Mouse (Mus musculus) A20 (cell line): ENCODE results near the gene Prtg.

ENCODE experiments used
- DNase-seq: peaks from one replicate; pipeline ENCODE4 v3.0.0-alpha.2; 2011; ENCODE audit warnings: low read depth, low spot score

The Prtg gene

GRCm38 (mm10) chr9:72809077-72809476, 2.4 kb downstream of the Prtg start:
- no peak for DNase-seq

- DNase-seq, result no peak
Observed at GRCm38 (mm10) chr9:72810607-72811006, 3.9 kb downstream of the Prtg start.

- DNase-seq, result no peak
Observed at GRCm38 (mm10) chr9:72812091-72812490, 5.4 kb downstream of the Prtg start.

GRCm38 (mm10) chr9:72812594-72813570, 6.2 kb downstream of the Prtg start:
- peak; percentile 82 for DNase-seq

GRCm38 (mm10) chr9:72825511-72825910, 18.8 kb downstream of the Prtg start:
- no peak for DNase-seq

GRCm38 (mm10) chr9:72825976-72826375, 19.3 kb downstream of the Prtg start:
- no peak for DNase-seq

- no peak for DNase-seq
Observed at GRCm38 (mm10) chr9:72828616-72829257, 22.1 kb downstream of the Prtg start.

- no peak for DNase-seq
Observed at GRCm38 (mm10) chr9:72833992-72834696, 27.5 kb downstream of the Prtg start.

- no peak for DNase-seq
Observed at GRCm38 (mm10) chr9:72835007-72835406, 28.3 kb downstream of the Prtg start.

GRCm38 (mm10) chr9:72836708-72837495, 30.2 kb downstream of the Prtg start:
- DNase-seq, result no peak

GRCm38 (mm10) chr9:72837598-72838160, 31.0 kb downstream of the Prtg start:
- no peak for DNase-seq

- DNase-seq, result no peak
Observed at GRCm38 (mm10) chr9:72838256-72838655, 31.6 kb downstream of the Prtg start.

GRCm38 (mm10) chr9:72839346-72839990, 32.8 kb downstream of the Prtg start:
- no peak for DNase-seq

- DNase-seq, result no peak
Observed at GRCm38 (mm10) chr9:72844496-72844895, 37.8 kb downstream of the Prtg start.

GRCm38 (mm10) chr9:72846160-72846559, 39.5 kb downstream of the Prtg start:
- no peak for DNase-seq

- no peak for DNase-seq
Observed at GRCm38 (mm10) chr9:72851541-72851940, 44.9 kb downstream of the Prtg start.

GRCm38 (mm10) chr9:72851979-72852378, 45.3 kb downstream of the Prtg start:
- no peak for DNase-seq

- no peak for DNase-seq
Observed at GRCm38 (mm10) chr9:72853681-72854190, 47.1 kb downstream of the Prtg start.

GRCm38 (mm10) chr9:72856721-72857120, 50.0 kb downstream of the Prtg start:
- no peak for DNase-seq

GRCm38 (mm10) chr9:72860764-72861163, 54.1 kb downstream of the Prtg start:
- no peak for DNase-seq
